In the genomic region with DNA sequence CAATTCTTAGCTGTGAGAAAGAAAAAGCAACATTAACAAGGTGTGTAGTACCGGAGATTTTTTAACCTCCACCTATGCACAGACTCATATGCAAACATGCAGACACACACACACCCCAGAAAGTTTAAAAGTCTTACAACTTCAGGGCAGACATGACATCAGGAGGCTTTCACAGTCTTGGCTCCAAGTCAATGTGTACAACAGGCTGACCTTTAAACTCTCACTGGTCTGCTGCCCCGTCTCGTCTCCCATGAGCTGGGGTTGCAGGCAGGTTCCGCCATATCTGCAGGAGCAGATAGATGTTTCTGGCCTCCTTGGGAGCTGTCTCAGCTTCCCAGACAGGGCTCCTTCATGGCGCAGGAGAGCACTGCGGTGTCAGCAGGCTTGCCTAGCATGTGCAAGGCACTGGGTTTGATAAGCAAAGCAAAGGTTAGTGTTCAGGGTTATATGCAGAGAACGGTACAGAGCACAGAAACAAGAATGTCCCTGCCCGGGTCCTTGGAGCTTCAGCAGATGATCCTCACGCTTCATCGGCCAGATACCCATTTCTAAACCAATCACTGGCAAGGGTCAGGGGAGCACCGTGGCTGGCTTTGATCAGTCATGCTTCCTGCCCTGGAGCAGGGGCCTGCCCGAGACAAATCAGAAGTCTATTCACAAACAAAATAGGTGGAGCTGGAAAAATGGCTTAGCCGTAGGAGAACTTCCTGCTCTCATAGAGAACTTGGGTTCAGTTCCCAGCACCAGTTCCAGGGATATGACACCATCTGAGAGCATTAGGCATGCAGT, we compare ENCODE assay signal across 13 mouse cellular contexts. TPM values are rescaled to one million over a fixed set of nuclear protein-coding genes. Genes with fewer than 3 reads are reported as not detected.
A peak's percentile ranks its signal among the peaks of the same experiment; 100 is the strongest.
DNase-seq lines count a peak whose midpoint lies in the region; ATAC-seq and TF ChIP-seq lines count a peak whose summit lies in the region.
"Had no signal": no experiment of that assay in that cellular context is flagged by ENCODE, and none has a peak within 500 bp of the region (broad histone marks: within the 10 kb centered on the region; RNA-seq: fewer than 3 reads in every experiment).

No protein-coding gene starts in this region.

- no peaks in the 10 kb centered on the region for H3K9me3 ChIP-seq in heart, embryonic 10.5 days
- no peaks in the 10 kb centered on the region for H3K9me3 ChIP-seq in lung, embryonic 15.5 days
- no peaks in the 10 kb centered on the region for H3K9me3 ChIP-seq in embryonic facial prominence, embryonic 10.5 days
- H3K9me3 ChIP-seq in stomach, postnatal 0 days (ENCODE audit: control insufficient read depth, low read length) = no peaks in the 10 kb centered on the region
- H3K9me3 ChIP-seq: G1E; heart, embryonic 13.5 days had no signal

- H3K4me1 ChIP-seq in heart, embryonic 10.5 days = peaks cover 35% of the 10 kb centered on the region
- peaks cover 45% of the 10 kb centered on the region for H3K4me1 ChIP-seq in lung, embryonic 15.5 days
- peaks cover 52% of the 10 kb centered on the region for H3K4me1 ChIP-seq in embryonic facial prominence, embryonic 10.5 days
- H3K4me1 ChIP-seq in stomach, postnatal 0 days (replicated peaks; ENCODE audit: control insufficient read depth, insufficient read depth) = peaks cover 4% of the 10 kb centered on the region; the same call in 1 of the 2 replicates

- H3K4me2 ChIP-seq in lung, embryonic 15.5 days = no peak overlapping the region
- no peak overlapping the region for H3K4me2 ChIP-seq in stomach, postnatal 0 days (replicated peaks; ENCODE audit: low read depth)
- H3K4me2 ChIP-seq: heart, embryonic 13.5 days had no signal

- no peak for TF ChIP-seq CTCF in stomach, postnatal 0 days (IDR thresholded peaks at IDR 0.05; ENCODE audit: low read depth)

- TF ChIP-seq EP300 in stomach, postnatal 0 days (optimal IDR thresholded peaks at IDR 0.05) = no peak

- no peak for DNase-seq in heart, embryonic 10.5 days (ENCODE audit: low spot score)
- no peak for DNase-seq in heart, postnatal 14 days
- DNase-seq in lung, adult 18-20 months = no peak
- DNase-seq in embryonic facial prominence, embryonic 10.5 days (ENCODE audit: low spot score) = peak; percentile 66
- peak; percentile 51 for DNase-seq in stomach, postnatal 0 days (ENCODE audit: low spot score)
- no peak for DNase-seq in right cerebral cortex, postnatal 25 days
- DNase-seq in right cerebral cortex, postnatal 4 days = no peak
- DNase-seq: gastrocnemius, postnatal 25 days; thymus, postnatal 25 days had no signal

- ATAC-seq in lung, embryonic 15.5 days (ENCODE audit: borderline replicate concordance, extremely low read depth, low FRiP score, low TSS enrichment) = no peak
- ATAC-seq in stomach, postnatal 0 days (ENCODE audit: low FRiP score, low TSS enrichment) = peak; percentile 54

- 0 out of 2 replicates have a peak, but pooled peaks cover 4% of the 10 kb centered on the region for H3K27me3 ChIP-seq in heart, embryonic 10.5 days (ENCODE audit: insufficient read depth, poor library complexity, severe bottlenecking)
- no peaks in the 10 kb centered on the region for H3K27me3 ChIP-seq in lung, embryonic 15.5 days
- peaks cover 6% of the 10 kb centered on the region for H3K27me3 ChIP-seq in embryonic facial prominence, embryonic 10.5 days (replicated peaks; ENCODE audit: low read depth, poor library complexity, severe bottlenecking)
- no peaks in the 10 kb centered on the region for H3K27me3 ChIP-seq in stomach, postnatal 0 days (ENCODE audit: control insufficient read depth, insufficient read depth, low read length)
- H3K27me3 ChIP-seq: heart, embryonic 13.5 days had no signal

- H3K27ac ChIP-seq in heart, embryonic 10.5 days = peak overlapping the region; percentile 49
- peak overlapping the region; percentile 87 for H3K27ac ChIP-seq in lung, embryonic 15.5 days
- H3K27ac ChIP-seq in embryonic facial prominence, embryonic 10.5 days (replicated peaks) = peak overlapping the region; percentile 75
- peak overlapping the region; percentile 53; the same call in 1 of the 2 replicates for H3K27ac ChIP-seq in stomach, postnatal 0 days (replicated peaks)
- H3K27ac ChIP-seq: heart, embryonic 13.5 days; kidney, postnatal 0 days had no signal

- no peaks in the 10 kb centered on the region for H3K36me3 ChIP-seq in heart, embryonic 10.5 days
- no peaks in the 10 kb centered on the region for H3K36me3 ChIP-seq in lung, embryonic 15.5 days
- no peaks in the 10 kb centered on the region for H3K36me3 ChIP-seq in embryonic facial prominence, embryonic 10.5 days (replicated peaks)
- no peaks in the 10 kb centered on the region for H3K36me3 ChIP-seq in stomach, postnatal 0 days (ENCODE audit: control insufficient read depth, insufficient read depth, low read length)
- H3K36me3 ChIP-seq: G1E; heart, embryonic 13.5 days had no signal

- intact Hi-C loops in heart, postnatal 14 days (cut with DNase I) = no loop called here

- WGBS in heart, embryonic 10.5 days = 51% methylated on average over 13 of the region's 13 CpGs
- whole genome bisulfite sequencing in lung, embryonic 15.5 days = 44% methylated on average over 13 of the region's 13 CpGs
- WGBS in embryonic facial prominence, embryonic 10.5 days = 31% methylated on average over 13 of the region's 13 CpGs
- 48% methylated on average over 13 of the region's 13 CpGs for WGBS in stomach, postnatal 0 days

- no peak overlapping the region for H3K9ac ChIP-seq in lung, embryonic 15.5 days
- H3K9ac ChIP-seq in stomach, postnatal 0 days (ENCODE audit: low read length) = no peak overlapping the region
- H3K9ac ChIP-seq: heart, embryonic 13.5 days had no signal

- no peak overlapping the region for H3K4me3 ChIP-seq in heart, embryonic 10.5 days
- H3K4me3 ChIP-seq in lung, embryonic 15.5 days = no peak overlapping the region
- H3K4me3 ChIP-seq in embryonic facial prominence, embryonic 10.5 days = no peak overlapping the region
- H3K4me3 ChIP-seq in stomach, postnatal 0 days (ENCODE audit: low read depth, low read length) = no peak overlapping the region
- H3K4me3 ChIP-seq: heart, embryonic 13.5 days had no signal

RNA-seq across cellular contexts. Expression of a gene that starts 29.2 kb away (rescaled TPM):
- polyA plus RNA-seq in heart, embryonic 10.5 days (2016; fragmentation: Nextera tagmentation; extraction: Ambion mirVana) = 15.3 and 17.7 TPM in 2 replicates
- 1 to 10 TPM; 2.8 to 3.9 TPM for total RNA-seq in heart, postnatal 14 days (2021)
- 19.3 and 20.6 TPM in 2 replicates for polyA plus RNA-seq in lung, embryonic 15.5 days (2015; fragmentation: Nextera tagmentation; extraction: Ambion mirVana)
- polyA plus RNA-seq in embryonic facial prominence, embryonic 10.5 days (2016; fragmentation: Nextera tagmentation; extraction: Ambion mirVana) = 21.0 and 25.1 TPM in 2 replicates
- 6.2 and 6.3 TPM in 2 replicates for polyA plus RNA-seq in stomach, postnatal 0 days (2015; fragmentation: Nextera tagmentation; extraction: Ambion mirVana)
- polyA plus RNA-seq: G1E had no signal

Comparison
In these comparisons a context has a peak if more than half of its experiments do, and no peak if none do; other contexts are left out.
1. DNase-seq: peak in embryonic facial prominence, embryonic 10.5 days (single experiment) and stomach, postnatal 0 days (single experiment); none in heart, embryonic 10.5 days (single experiment), heart, postnatal 14 days (0 of 2), lung, adult 18-20 months (0 of 2), right cerebral cortex, postnatal 25 days (single experiment) and right cerebral cortex, postnatal 4 days (single experiment).
2. Peak in every context shown above with its lines, with median percentiles within 50 percentile points of each other: H3K27ac ChIP-seq.